Mouse (Mus musculus): ENCODE results near the gene R3hdm1.
A peak's percentile ranks its signal among the peaks of the same experiment; 100 is the strongest.

The R3hdm1 gene

GRCm38 (mm10) chr1:128102641-128103461, at the start of gene R3hdm1, which contains the start of gene Zranb3:
R3hdm1 (plus strand) TSS chr1:128103301.
Zranb3 (minus strand) TSS chr1:128103047.
- peak; percentile 84 to 95 for DNase-seq (ENCODE audit: low spot score in 2 of 2)

GRCm38 (mm10) chr1:128057269-128057668, 45.8 kb upstream of the R3hdm1 start:
- DNase-seq (ENCODE audit: low spot score in 2 of 2) = no peak

GRCm38 (mm10) chr1:128058625-128059024, 44.5 kb upstream of the R3hdm1 start:
- no peak for DNase-seq (ENCODE audit: low spot score in 2 of 2)

GRCm38 (mm10) chr1:128060655-128061344, 42.3 kb upstream of the R3hdm1 start:
- no peak for DNase-seq (ENCODE audit: low spot score in 2 of 2)

GRCm38 (mm10) chr1:128061401-128061800, 41.7 kb upstream of the R3hdm1 start:
- no peak for DNase-seq (ENCODE audit: low spot score in 2 of 2)

- no peak for DNase-seq (ENCODE audit: low spot score in 2 of 2)
These were observed 40.9 kb upstream of the R3hdm1 start for GRCm38 (mm10) chr1:128062167-128062566.

GRCm38 (mm10) chr1:128064716-128065115, 38.4 kb upstream of the R3hdm1 start:
- no peak for DNase-seq (ENCODE audit: low spot score in 2 of 2)

- DNase-seq (ENCODE audit: low spot score in 2 of 2) = no peak
These were observed 34.1 kb upstream of the R3hdm1 start for GRCm38 (mm10) chr1:128068945-128069397.

- DNase-seq (ENCODE audit: low spot score in 2 of 2) = no peak
These were observed 33.1 kb upstream of the R3hdm1 start for GRCm38 (mm10) chr1:128070003-128070402.

- DNase-seq (ENCODE audit: low spot score in 2 of 2) = no peak
These were observed 30.1 kb upstream of the R3hdm1 start for GRCm38 (mm10) chr1:128073051-128073450.

GRCm38 (mm10) chr1:128076791-128077479, 26.2 kb upstream of the R3hdm1 start:
- DNase-seq (ENCODE audit: low spot score in 2 of 2) = no peak

- DNase-seq (ENCODE audit: low spot score in 2 of 2) = no peak
These were observed 25.3 kb upstream of the R3hdm1 start for GRCm38 (mm10) chr1:128077788-128078187.

- DNase-seq (ENCODE audit: low spot score in 2 of 2) = no peak
These were observed 24.5 kb upstream of the R3hdm1 start for GRCm38 (mm10) chr1:128078646-128079045.

- DNase-seq (ENCODE audit: low spot score in 2 of 2) = no peak
These were observed 22.0 kb upstream of the R3hdm1 start for GRCm38 (mm10) chr1:128080936-128081696.

- no peak for DNase-seq (ENCODE audit: low spot score in 2 of 2)
These were observed 21.2 kb upstream of the R3hdm1 start for GRCm38 (mm10) chr1:128081873-128082272.

GRCm38 (mm10) chr1:128082800-128083199, 20.3 kb upstream of the R3hdm1 start:
- peak in 1 of 2 experiments; percentile 25 for DNase-seq (ENCODE audit: low spot score in 2 of 2)

GRCm38 (mm10) chr1:128094686-128095085, 8.4 kb upstream of the R3hdm1 start:
- no peak for DNase-seq (ENCODE audit: low spot score in 2 of 2)

GRCm38 (mm10) chr1:128098309-128098708, 4.8 kb upstream of the R3hdm1 start:
- no peak for DNase-seq (ENCODE audit: low spot score in 2 of 2)

- peak in 1 of 2 experiments; percentile 19 for DNase-seq (ENCODE audit: low spot score in 2 of 2)
These were observed 855 bp upstream of the R3hdm1 start for GRCm38 (mm10) chr1:128102251-128102640.

- peak in 1 of 2 experiments; percentile 34 for DNase-seq (ENCODE audit: low spot score in 2 of 2)
These were observed 503 bp downstream of the R3hdm1 start for GRCm38 (mm10) chr1:128103520-128104088.
